Mouse (Mus musculus) CH12.LX (cell line): ENCODE measurements at regions not wholly inside any gene's neighbourhood (a gene's known extent, or its start where the extent isn't known, plus 50 kb on each side); places are given as distances from the start of the nearest gene placed in this dataset.

ENCODE experiments used
- CTCF ChIP-seq, 2 experiments: IDR thresholded peaks in 1 of 2; conservative IDR thresholded peaks in 1 of 2; 2 replicates each; pipeline ENCODE4 v1.5.1; 2011 to 2012; ENCODE audit warnings: low read depth in 2 of 2, low read length in 2 of 2, improper control_type of control experiment in 1 of 2, inconsistent platforms in 1 of 2, mild to moderate bottlenecking in 1 of 2, moderate library complexity in 1 of 2
- EP300 ChIP-seq: IDR thresholded peaks from 2 replicates; pipeline ENCODE4 v1.6.1; 2011; ENCODE audit warnings: low read length, improper control_type of control experiment
- JUND ChIP-seq: conservative IDR thresholded peaks from 2 replicates; pipeline ENCODE4 v1.6.1; 2011; ENCODE audit warnings: low read depth, low read length, improper control_type of control experiment
- MXI1 ChIP-seq: IDR thresholded peaks from 2 replicates; pipeline ENCODE4 v1.6.1; 2011; ENCODE audit warnings: mild to moderate bottlenecking, low read depth, low read length, improper control_type of control experiment
- POLR2A ChIP-seq: IDR thresholded peaks from 2 replicates; pipeline ENCODE4 v1.6.1; 2011; ENCODE audit warnings: low read depth, mild to moderate bottlenecking, improper control_type of control experiment, low read length
- SMC3 ChIP-seq: IDR thresholded peaks from 2 replicates; pipeline ENCODE4 v1.6.1; 2011; ENCODE audit warnings: low read depth, low read length, improper control_type of control experiment
- UBTF ChIP-seq: IDR thresholded peaks from 2 replicates; pipeline ENCODE4 v1.6.1; 2012; ENCODE audit warnings: low read depth, mild to moderate bottlenecking, inconsistent platforms, low read length, improper control_type of control experiment, moderate library complexity
- USF1 ChIP-seq: IDR thresholded peaks from 2 replicates; pipeline ENCODE4 v1.6.1; 2014; ENCODE audit warnings: low read depth, mild to moderate bottlenecking, inconsistent platforms, low read length, improper control_type of control experiment

DNA sequence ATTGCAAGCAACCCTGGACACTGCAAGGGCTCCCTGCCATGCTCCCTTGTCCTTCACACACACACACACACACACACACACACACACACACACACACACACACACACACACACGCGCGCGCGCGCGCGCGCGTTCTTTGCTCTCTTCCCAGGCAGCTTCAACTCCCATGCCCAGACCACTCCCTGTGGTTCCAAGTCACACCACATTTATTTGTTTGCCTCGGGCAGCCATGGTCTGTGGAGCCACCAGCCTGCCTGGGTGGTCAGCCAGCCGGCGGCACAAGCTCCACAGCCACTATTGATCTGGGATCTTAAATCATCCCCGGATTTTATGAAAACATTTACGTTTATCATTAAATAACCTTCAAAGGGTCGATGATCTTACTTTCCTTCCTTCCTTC, 440.0 kb downstream of the Zfp536 start:
- TF ChIP-seq CTCF (conservative IDR thresholded peaks at IDR 0.05 in 1 of 2, IDR thresholded peaks at IDR 0.05 in 1 of 2; ENCODE audit: low read depth in 2 of 2, low read length in 2 of 2): no peak
- no peak for TF ChIP-seq JUND
- TF ChIP-seq POLR2A: no peak
- no peak for TF ChIP-seq MXI1
- no peak for TF ChIP-seq SMC3
- no peak for TF ChIP-seq UBTF
- no peak for TF ChIP-seq USF1
- no peak for TF ChIP-seq EP300
